Mouse (Mus musculus): Measurements from ENCODE around the gene Prim2. TPM values are rescaled to one million over a fixed set of nuclear protein-coding genes. Genes with fewer than 3 reads are reported as not detected.

The Prim2 gene
- total RNA-seq, 1 experiment, result 39.0 TPM

DNA sequence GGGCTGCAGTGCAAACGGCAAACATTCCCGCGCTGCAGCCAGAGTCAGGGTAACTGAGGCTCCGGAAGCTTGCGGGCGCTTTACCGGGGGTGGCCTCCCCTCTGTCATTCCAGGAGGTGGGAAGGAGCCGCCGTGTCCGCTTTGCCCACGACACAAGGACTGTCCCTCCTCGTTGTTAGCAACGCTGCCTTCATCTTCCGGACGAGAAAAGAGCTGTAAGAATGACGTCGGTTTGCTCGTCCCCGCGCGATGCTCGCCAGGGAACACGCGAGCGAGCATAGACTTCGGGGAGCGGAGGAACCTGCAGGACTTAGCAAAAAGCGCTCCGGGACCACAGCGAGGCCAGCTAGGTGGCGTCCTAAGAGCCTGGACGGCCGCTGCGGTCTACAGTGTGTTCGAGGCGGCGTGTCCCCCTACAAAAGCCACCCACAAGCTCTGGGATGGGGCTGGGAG is 595 bp upstream of the Prim2 start:
- DNase-seq (ENCODE audit: low read depth, low spot score), result peak; percentile 39
- Histone ChIP-seq H3K4me3 (ENCODE audit: insufficient read depth in 1 of 2, low read depth in 1 of 2, low read length in 2 of 2, poor library complexity in 1 of 2, severe bottlenecking in 1 of 2) (peak overlapping the region; percentile 96 to 99), H3K9me3 (ENCODE audit: control insufficient read depth, insufficient read depth, low read depth, low read length) (no peaks in the 10 kb centered on the region), H3K4me1 (ENCODE audit: control insufficient read depth in 2 of 2, insufficient read depth in 2 of 2, low read length in 2 of 2, poor library complexity in 1 of 2) (no peaks in the 10 kb centered on the region), H3K9ac (ENCODE audit: insufficient read depth, low read depth, low read length, poor library complexity, severe bottlenecking) (peak overlapping the region; percentile 73), H3K36me3 (ENCODE audit: control insufficient read depth, insufficient read depth, low read length, poor library complexity, severe bottlenecking) (peaks cover 6% of the 10 kb centered on the region; the same call in 1 of the 2 replicates), H3K27ac (ENCODE audit: insufficient read depth, low read depth, low read length, poor library complexity, severe bottlenecking) (no peak overlapping the region)
- in situ Hi-C loops (cut with MboI; ENCODE audit: low sequenced_read_pairs in 2 of 2, unreplicated experiment in 2 of 2), result no loop called here
- TF ChIP-seq MAFK (IDR thresholded peaks at IDR 0.05; ENCODE audit: insufficient read depth, low read depth, low read length), result no peak
- no peak for TF ChIP-seq HCFC1 (IDR thresholded peaks at IDR 0.05; ENCODE audit: borderline replicate concordance, insufficient read depth, low read length)
- no peak for TF ChIP-seq CHD2 (IDR thresholded peaks at IDR 0.05; ENCODE audit: low read depth, low read length)
- TF ChIP-seq ZC3H11A (IDR thresholded peaks at IDR 0.05; ENCODE audit: borderline replicate concordance, low read depth, low read length), result no peak
- TF ChIP-seq ZNF384 (IDR thresholded peaks at IDR 0.05; ENCODE audit: low read depth, low read length), result no peak

DNA sequence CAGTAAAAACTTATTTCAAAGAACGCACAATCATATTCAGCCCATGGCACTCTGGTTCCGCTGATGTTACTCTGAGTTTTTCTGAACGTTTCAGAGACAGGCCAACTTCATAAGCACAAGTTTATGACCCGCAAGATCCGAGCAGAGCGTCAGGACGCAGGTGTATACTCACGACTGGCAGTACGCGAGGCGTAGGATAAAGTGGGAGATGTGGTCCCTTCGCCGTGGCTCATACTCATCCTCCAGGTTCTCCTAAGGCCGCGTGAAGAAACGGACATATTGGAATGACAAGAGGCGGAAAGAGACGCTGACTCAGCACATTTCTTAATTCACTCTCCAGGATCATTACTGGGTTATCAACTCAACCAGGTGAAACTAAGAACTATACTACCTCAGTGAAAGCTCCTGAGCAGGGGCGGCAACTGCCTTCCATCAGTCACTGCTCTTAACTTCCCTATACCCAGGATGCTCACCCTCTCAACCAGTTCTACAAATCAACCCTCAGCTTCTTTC is 5.9 kb downstream of the Prim2 start:
- peaks cover 0 to 2% of the 10 kb centered on the region in 2 experiments; a peak in 1 of 4 replicates for H3K4me1 ChIP-seq (ENCODE audit: control insufficient read depth in 2 of 2, insufficient read depth in 2 of 2, low read length in 2 of 2, poor library complexity in 1 of 2)
- no peaks in the 10 kb centered on the region for H3K9me3 ChIP-seq (ENCODE audit: control insufficient read depth, insufficient read depth, low read depth, low read length)
- in situ Hi-C loops (cut with MboI; ENCODE audit: low sequenced_read_pairs in 2 of 2, unreplicated experiment in 2 of 2), result no loop called here
- no peak for TF ChIP-seq CHD2 (IDR thresholded peaks at IDR 0.05; ENCODE audit: low read depth, low read length)
- TF ChIP-seq MAFK (IDR thresholded peaks at IDR 0.05; ENCODE audit: insufficient read depth, low read depth, low read length), result peak; percentile 99
- peaks cover 15% of the 10 kb centered on the region for H3K36me3 ChIP-seq (ENCODE audit: control insufficient read depth, insufficient read depth, low read length, poor library complexity, severe bottlenecking)
- H3K9ac ChIP-seq (ENCODE audit: insufficient read depth, low read depth, low read length, poor library complexity, severe bottlenecking), result no peak overlapping the region
- no peak for DNase-seq (ENCODE audit: low read depth, low spot score)
- H3K4me3 ChIP-seq (ENCODE audit: insufficient read depth in 1 of 2, low read depth in 1 of 2, low read length in 2 of 2, poor library complexity in 1 of 2, severe bottlenecking in 1 of 2), result no peak overlapping the region
- no peak overlapping the region for H3K27ac ChIP-seq (ENCODE audit: insufficient read depth, low read depth, low read length, poor library complexity, severe bottlenecking)

DNA sequence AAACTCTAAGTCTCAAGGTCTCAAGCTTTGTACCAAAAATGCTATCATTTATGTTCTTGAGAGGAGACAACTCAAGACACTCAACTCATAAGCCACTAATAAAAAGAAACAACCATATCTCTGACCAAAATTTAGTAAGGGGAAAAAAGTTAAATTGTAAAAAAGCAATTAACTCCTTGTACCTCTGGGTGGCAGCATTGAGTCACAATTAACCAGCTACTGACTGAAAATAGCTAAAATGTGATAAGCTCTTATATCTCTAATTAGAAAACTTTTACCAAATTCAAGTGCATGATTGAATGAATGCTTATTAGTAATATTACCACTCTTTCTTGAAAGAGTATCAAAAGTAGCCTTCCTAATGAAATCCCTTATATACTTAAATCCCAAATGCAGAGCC is 6.4 kb downstream of the Prim2 start:
- Histone ChIP-seq H3K36me3 (ENCODE audit: control insufficient read depth, insufficient read depth, low read length, poor library complexity, severe bottlenecking) (peaks cover 15% of the 10 kb centered on the region), H3K4me3 (ENCODE audit: insufficient read depth in 1 of 2, low read depth in 1 of 2, low read length in 2 of 2, poor library complexity in 1 of 2, severe bottlenecking in 1 of 2) (no peak overlapping the region), H3K27ac (ENCODE audit: insufficient read depth, low read depth, low read length, poor library complexity, severe bottlenecking) (no peak overlapping the region), H3K4me1 (ENCODE audit: control insufficient read depth in 2 of 2, insufficient read depth in 2 of 2, low read length in 2 of 2, poor library complexity in 1 of 2) (peaks cover 0 to 2% of the 10 kb centered on the region in 2 experiments; a peak in 1 of 4 replicates), H3K9ac (ENCODE audit: insufficient read depth, low read depth, low read length, poor library complexity, severe bottlenecking) (no peak overlapping the region), H3K9me3 (ENCODE audit: control insufficient read depth, insufficient read depth, low read depth, low read length) (no peaks in the 10 kb centered on the region)
- no peak for TF ChIP-seq HCFC1 (IDR thresholded peaks at IDR 0.05; ENCODE audit: borderline replicate concordance, insufficient read depth, low read length)
- peak; percentile 8; the same call in 1 of the 2 replicates for TF ChIP-seq MAFK (IDR thresholded peaks at IDR 0.05; ENCODE audit: insufficient read depth, low read depth, low read length)
- no peak for DNase-seq (ENCODE audit: low read depth, low spot score)
- in situ Hi-C loops (cut with MboI; ENCODE audit: low sequenced_read_pairs in 2 of 2, unreplicated experiment in 2 of 2), result no loop called here

DNA sequence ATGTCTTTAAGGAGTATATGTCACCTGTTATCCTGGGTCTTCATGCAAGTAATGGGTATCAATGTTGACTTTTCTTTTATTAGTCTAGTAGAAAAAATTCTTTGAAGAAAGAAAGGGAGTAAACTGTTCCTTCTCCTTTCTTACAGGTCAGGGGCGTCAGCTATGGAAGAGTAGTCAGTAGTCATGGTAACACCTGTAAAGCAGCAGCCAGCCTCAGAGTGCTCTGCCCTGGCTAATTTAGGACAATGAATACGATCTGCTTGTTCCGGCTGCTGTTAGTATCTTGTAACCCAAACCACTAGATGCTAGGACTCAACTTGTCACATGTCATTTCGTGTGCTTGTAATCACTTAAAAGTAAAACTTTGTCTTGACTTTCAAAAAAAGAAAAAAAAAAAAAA is 11.3 kb downstream of the Prim2 start:
- DNase-seq (ENCODE audit: low read depth, low spot score), result no peak
- Histone ChIP-seq H3K9me3 (ENCODE audit: control insufficient read depth, insufficient read depth, low read depth, low read length) (no peaks in the 10 kb centered on the region), H3K4me3 (ENCODE audit: insufficient read depth in 1 of 2, low read depth in 1 of 2, low read length in 2 of 2, poor library complexity in 1 of 2, severe bottlenecking in 1 of 2) (no peak overlapping the region), H3K9ac (ENCODE audit: insufficient read depth, low read depth, low read length, poor library complexity, severe bottlenecking) (no peak overlapping the region), H3K36me3 (ENCODE audit: control insufficient read depth, insufficient read depth, low read length, poor library complexity, severe bottlenecking) (peaks cover 8% of the 10 kb centered on the region), H3K4me1 (ENCODE audit: control insufficient read depth in 2 of 2, insufficient read depth in 2 of 2, low read length in 2 of 2, poor library complexity in 1 of 2) (no peaks in the 10 kb centered on the region), H3K27ac (ENCODE audit: insufficient read depth, low read depth, low read length, poor library complexity, severe bottlenecking) (no peak overlapping the region)
- TF ChIP-seq ZNF384 (IDR thresholded peaks at IDR 0.05; ENCODE audit: low read depth, low read length), result no peak
- TF ChIP-seq ZC3H11A (IDR thresholded peaks at IDR 0.05; ENCODE audit: borderline replicate concordance, low read depth, low read length), result no peak
- no peak for TF ChIP-seq HCFC1 (IDR thresholded peaks at IDR 0.05; ENCODE audit: borderline replicate concordance, insufficient read depth, low read length)
- TF ChIP-seq MAFK (IDR thresholded peaks at IDR 0.05; ENCODE audit: insufficient read depth, low read depth, low read length), result no peak
- TF ChIP-seq CHD2 (IDR thresholded peaks at IDR 0.05; ENCODE audit: low read depth, low read length), result no peak
- in situ Hi-C loops (cut with MboI; ENCODE audit: low sequenced_read_pairs in 2 of 2, unreplicated experiment in 2 of 2), result no loop called here

DNA sequence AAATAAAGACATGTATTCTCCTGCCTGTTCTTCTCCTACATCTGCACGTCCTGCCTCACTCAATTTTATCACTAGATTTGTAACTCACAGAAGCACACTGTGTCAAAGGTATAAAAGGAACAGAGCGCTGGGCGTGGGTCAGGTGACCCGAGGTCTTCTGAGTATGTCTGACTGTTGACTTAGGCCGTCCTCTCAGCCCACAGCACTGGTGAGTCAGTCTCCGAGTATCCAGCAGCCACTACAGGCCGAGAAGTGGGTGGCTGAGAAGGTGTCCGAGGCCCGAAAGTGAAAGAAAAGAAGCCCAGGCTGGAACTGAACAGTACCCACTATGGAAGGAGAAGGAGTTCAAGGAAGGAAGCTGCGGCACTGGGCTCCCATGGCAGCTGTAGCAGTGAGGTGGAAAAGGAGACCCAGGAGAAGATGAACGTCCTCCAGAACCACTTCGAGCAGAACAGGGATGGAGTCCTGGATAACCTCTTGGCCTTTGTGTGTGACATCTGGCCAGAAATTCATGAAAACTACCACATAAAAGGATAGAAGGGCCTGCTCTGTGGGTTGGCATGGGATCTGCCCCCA is 11.9 kb downstream of the Prim2 start:
- TF ChIP-seq CHD2 (IDR thresholded peaks at IDR 0.05; ENCODE audit: low read depth, low read length), result no peak
- no peak for TF ChIP-seq HCFC1 (IDR thresholded peaks at IDR 0.05; ENCODE audit: borderline replicate concordance, insufficient read depth, low read length)
- TF ChIP-seq ZC3H11A (IDR thresholded peaks at IDR 0.05; ENCODE audit: borderline replicate concordance, low read depth, low read length), result no peak
- no peak for TF ChIP-seq ZNF384 (IDR thresholded peaks at IDR 0.05; ENCODE audit: low read depth, low read length)
- TF ChIP-seq MAFK (IDR thresholded peaks at IDR 0.05; ENCODE audit: insufficient read depth, low read depth, low read length), result no peak
- H3K27ac ChIP-seq (ENCODE audit: insufficient read depth, low read depth, low read length, poor library complexity, severe bottlenecking), result no peak overlapping the region
- DNase-seq (ENCODE audit: low read depth, low spot score), result no peak
- no peak overlapping the region for H3K4me3 ChIP-seq (ENCODE audit: insufficient read depth in 1 of 2, low read depth in 1 of 2, low read length in 2 of 2, poor library complexity in 1 of 2, severe bottlenecking in 1 of 2)
- no peaks in the 10 kb centered on the region for H3K9me3 ChIP-seq (ENCODE audit: control insufficient read depth, insufficient read depth, low read depth, low read length)
- H3K36me3 ChIP-seq (ENCODE audit: control insufficient read depth, insufficient read depth, low read length, poor library complexity, severe bottlenecking), result peaks cover 8% of the 10 kb centered on the region
- no peaks in the 10 kb centered on the region for H3K4me1 ChIP-seq (ENCODE audit: control insufficient read depth in 2 of 2, insufficient read depth in 2 of 2, low read length in 2 of 2, poor library complexity in 1 of 2)
- H3K9ac ChIP-seq (ENCODE audit: insufficient read depth, low read depth, low read length, poor library complexity, severe bottlenecking), result no peak overlapping the region
- in situ Hi-C loops (cut with MboI; ENCODE audit: low sequenced_read_pairs in 2 of 2, unreplicated experiment in 2 of 2), result no loop called here
